Mouse (Mus musculus) MEL (cell line): Measurements from ENCODE around the gene Wdr82. TPM values are rescaled to one million over a fixed set of nuclear protein-coding genes. Genes with fewer than 3 reads are reported as not detected.

Experiments used
- DNase-seq: peaks from one replicate; pipeline ENCODE4 v3.0.0; 2011; ENCODE audit warnings: low read depth, low spot score
- H3K27ac ChIP-seq: 2 replicates; pipeline ENCODE4 v1.5.1; 2012; ENCODE audit warnings: low read depth, mild to moderate bottlenecking, control low read depth, low read length, moderate library complexity; ENCODE audit not compliant: control insufficient read depth
- H3K27me3 ChIP-seq, 2 experiments: fragments of 150-350 bp in 1 of 2; sonication (generic) in 1 of 2; 2 replicates each; pipeline ENCODE4 v1.6.1; 2012; ENCODE audit warnings: low read length in 2 of 2, mild to moderate bottlenecking in 2 of 2, improper control_type of control experiment in 1 of 2, moderate library complexity in 1 of 2; ENCODE audit not compliant: insufficient read depth in 2 of 2, control insufficient read depth in 1 of 2
- H3K36me3 ChIP-seq, 2 experiments: 2 replicates each; pipeline ENCODE4 v1.6.1; 2012 to 2014; ENCODE audit warnings: low read length in 2 of 2, improper control_type of control experiment in 1 of 2, inconsistent platforms in 1 of 2, mild to moderate bottlenecking in 1 of 2; ENCODE audit not compliant: insufficient read depth in 2 of 2, control insufficient read depth in 1 of 2
- H3K4me1 ChIP-seq, 2 experiments: fragments of 150-350 bp in 1 of 2; sonication (generic) in 1 of 2; 2 replicates each; pipeline ENCODE4 v1.6.1; 2012; ENCODE audit warnings: low read length in 2 of 2, improper control_type of control experiment in 1 of 2, mild to moderate bottlenecking in 1 of 2; ENCODE audit not compliant: insufficient read depth in 2 of 2, control insufficient read depth in 1 of 2
- H3K4me3 ChIP-seq, 2 experiments: fragments of 150-350 bp in 1 of 2; sonication (generic) in 1 of 2; 2 replicates each; pipeline ENCODE4 v1.5.1; 2012; ENCODE audit warnings: low read depth in 2 of 2, low read length in 2 of 2, mild to moderate bottlenecking in 2 of 2, moderate library complexity in 2 of 2, control low read depth in 1 of 2, improper control_type of control experiment in 1 of 2; ENCODE audit not compliant: control insufficient read depth in 1 of 2, insufficient read depth in 1 of 2
- H3K79me2 ChIP-seq: 2 replicates; pipeline ENCODE4 v1.6.1; 2012; ENCODE audit warnings: mild to moderate bottlenecking, low read length, moderate library complexity; ENCODE audit not compliant: control insufficient read depth, poor library complexity, insufficient read depth
- H3K9ac ChIP-seq: 2 replicates; pipeline ENCODE4 v1.6.1; 2012; ENCODE audit warnings: low read depth, mild to moderate bottlenecking, control low read depth, low read length, moderate library complexity; ENCODE audit not compliant: control insufficient read depth, poor library complexity, severe bottlenecking
- H3K9me3 ChIP-seq: fragments of 150-350 bp; sonication (generic); replicated peaks from 2 replicates; pipeline ENCODE4 v1.6.1; 2012; ENCODE audit warnings: mild to moderate bottlenecking, low read length, improper control_type of control experiment, moderate library complexity; ENCODE audit not compliant: insufficient read depth
- BHLHE40 ChIP-seq: IDR thresholded peaks from 2 replicates; pipeline ENCODE4 v1.6.1; 2012; ENCODE audit warnings: low read depth, mild to moderate bottlenecking, inconsistent platforms, low read length, improper control_type of control experiment, borderline replicate concordance
- ELF1 ChIP-seq: IDR thresholded peaks from 2 replicates; pipeline ENCODE4 v1.6.1; 2014; ENCODE audit warnings: low read depth, mild to moderate bottlenecking, inconsistent platforms, low read length, improper control_type of control experiment, moderate library complexity
- ETS1 ChIP-seq: IDR thresholded peaks from 2 replicates; pipeline ENCODE4 v1.6.1; 2012; ENCODE audit warnings: low read depth, mild to moderate bottlenecking, inconsistent platforms, low read length, improper control_type of control experiment, moderate library complexity
- GATA1 ChIP-seq: IDR thresholded peaks from 2 replicates; pipeline ENCODE4 v1.6.1; 2011; ENCODE audit warnings: low read depth, low read length, improper control_type of control experiment
- HCFC1 ChIP-seq: IDR thresholded peaks from 2 replicates; pipeline ENCODE4 v1.6.1; 2012; ENCODE audit warnings: low read depth, mild to moderate bottlenecking, inconsistent platforms, low read length, improper control_type of control experiment, moderate library complexity
- JUND ChIP-seq: IDR thresholded peaks from 2 replicates; pipeline ENCODE4 v1.6.1; 2011; ENCODE audit warnings: low read depth, mild to moderate bottlenecking, improper control_type of control experiment, low read length
- MAX ChIP-seq: IDR thresholded peaks from 2 replicates; pipeline ENCODE4 v1.6.1; 2011; ENCODE audit warnings: low read length, improper control_type of control experiment
- MAZ ChIP-seq: IDR thresholded peaks from 2 replicates; pipeline ENCODE4 v1.6.1; 2012; ENCODE audit warnings: low read depth, mild to moderate bottlenecking, inconsistent platforms, low read length, improper control_type of control experiment
- MEF2A ChIP-seq: IDR thresholded peaks from 2 replicates; pipeline ENCODE4 v1.6.1; 2014; ENCODE audit warnings: low read depth, mild to moderate bottlenecking, inconsistent platforms, low read length, improper control_type of control experiment; ENCODE audit not compliant: poor library complexity, insufficient replicate concordance, severe bottlenecking; ENCODE audit errors: extremely low read depth
- MXI1 ChIP-seq: IDR thresholded peaks from 2 replicates; pipeline ENCODE4 v1.6.1; 2011; ENCODE audit warnings: mild to moderate bottlenecking, low read depth, low read length, improper control_type of control experiment
- MYB ChIP-seq: IDR thresholded peaks from 2 replicates; pipeline ENCODE4 v1.6.1; 2011; ENCODE audit warnings: mild to moderate bottlenecking, low read depth, low read length, improper control_type of control experiment
- NELFE ChIP-seq: IDR thresholded peaks from 2 replicates; pipeline ENCODE4 v1.6.1; 2011; ENCODE audit warnings: low read depth, low read length, improper control_type of control experiment
- POLR2A ChIP-seq, 2 experiments: IDR thresholded peaks; 2 replicates each; pipeline ENCODE4 v1.6.1; 2011 to 2012; ENCODE audit warnings: low read length in 2 of 2, mild to moderate bottlenecking in 2 of 2, control low read depth in 1 of 2, improper control_type of control experiment in 1 of 2, low read depth in 1 of 2, moderate library complexity in 1 of 2; ENCODE audit not compliant: control insufficient read depth in 1 of 2, insufficient read depth in 1 of 2, poor library complexity in 1 of 2
- POLR2AphosphoS2 ChIP-seq: IDR thresholded peaks from 2 replicates; pipeline ENCODE4 v1.6.1; 2011; ENCODE audit warnings: low read length, improper control_type of control experiment
- POLR2AphosphoS5 ChIP-seq: IDR thresholded peaks from 2 replicates; pipeline ENCODE4 v1.6.1; 2012; ENCODE audit warnings: low read depth, borderline replicate concordance, mild to moderate bottlenecking, inconsistent platforms, low read length, moderate library complexity, mixed read lengths
- RCOR1 ChIP-seq: IDR thresholded peaks from 2 replicates; pipeline ENCODE4 v1.6.1; 2012; ENCODE audit warnings: low read depth, mild to moderate bottlenecking, inconsistent platforms, low read length, improper control_type of control experiment
- SIN3A ChIP-seq: IDR thresholded peaks from 2 replicates; pipeline ENCODE4 v1.6.1; 2012; ENCODE audit warnings: low read length, improper control_type of control experiment, inconsistent platforms
- SMC3 ChIP-seq: IDR thresholded peaks from 2 replicates; pipeline ENCODE4 v1.6.1; 2011; ENCODE audit warnings: low read depth, low read length, improper control_type of control experiment
- TBP ChIP-seq: IDR thresholded peaks from 2 replicates; pipeline ENCODE4 v1.8.0; 2011; ENCODE audit warnings: low read depth, low read length, improper control_type of control experiment
- TCF12 ChIP-seq: IDR thresholded peaks from 2 replicates; pipeline ENCODE4 v1.6.1; 2014; ENCODE audit warnings: low read depth, mild to moderate bottlenecking, inconsistent platforms, low read length, improper control_type of control experiment, moderate library complexity
- UBTF ChIP-seq: IDR thresholded peaks from 2 replicates; pipeline ENCODE4 v1.6.1; 2012; ENCODE audit warnings: low read depth, mild to moderate bottlenecking, inconsistent platforms, low read length, improper control_type of control experiment, moderate library complexity, borderline replicate concordance; ENCODE audit not compliant: insufficient read depth
- USF1 ChIP-seq: IDR thresholded peaks from 2 replicates; pipeline ENCODE4 v1.6.1; 2014; ENCODE audit warnings: low read depth, mild to moderate bottlenecking, inconsistent platforms, low read length, improper control_type of control experiment, moderate library complexity
- USF2 ChIP-seq, 2 experiments: IDR thresholded peaks; 2 replicates each; pipeline ENCODE4 v1.6.1; 2011 to 2012; ENCODE audit warnings: improper control_type of control experiment in 2 of 2, low read length in 2 of 2, borderline replicate concordance in 1 of 2, inconsistent platforms in 1 of 2, low read depth in 1 of 2, mild to moderate bottlenecking in 1 of 2; ENCODE audit not compliant: insufficient read depth in 1 of 2
- ZMIZ1 ChIP-seq: IDR thresholded peaks from 2 replicates; pipeline ENCODE4 v1.6.1; 2012; ENCODE audit warnings: low read depth, mild to moderate bottlenecking, inconsistent platforms, low read length, improper control_type of control experiment, moderate library complexity
- ZNF384 ChIP-seq: IDR thresholded peaks from 2 replicates; pipeline ENCODE4 v1.6.1; 2012; ENCODE audit warnings: low read depth, mild to moderate bottlenecking, inconsistent platforms, low read length, improper control_type of control experiment
- polyA plus RNA-seq, 2 experiments: library from polyadenylated mRNA; stranded (reverse) in 1 of 2; unstranded in 1 of 2; fragments of >175 nt in 1 of 2; fragments of >200 nt in 1 of 2; gene quantifications; 2 replicates each; pipeline versions ENCODE4 v1.2.1 to v1.2.4; 2012; ENCODE audit warnings: low replicate concordance in 2 of 2, low read depth in 1 of 2; ENCODE audit not compliant: insufficient read length in 2 of 2, insufficient read depth in 1 of 2, missing spikeins in 1 of 2
- total RNA-seq: library from RNA; depleted of rRNA; stranded (reverse); fragments of 300-350 nt; gene quantifications from 2 replicates; pipeline ENCODE4 v1.2.3, GENCODE M21; 2012; rRNA removed

The Wdr82 gene
- total RNA-seq: 72.2 and 78.0 TPM in 2 replicates
- 100 to 1,000 TPM in 1 of 2 experiments, 10 to 100 TPM in 1; 41.7 to 108 TPM for polyA plus RNA-seq

- Histone ChIP-seq H3K9ac (peak within 1 kb of the TSS; percentile 96), H3K27ac (peak within 1 kb of the TSS; percentile 85), H3K79me2 (peaks cover 42% of the 10 kb centered on the region), H3K36me3 (peaks cover 2 to 33% of the 10 kb centered on the region in 2 experiments; a peak in 3 of 4 replicates), H3K4me1 (peaks cover 24 to 25% of the 10 kb centered on the region in 2 experiments), H3K27me3 (no peaks in the 10 kb centered on the region), H3K9me3 (no peaks in the 10 kb centered on the region), H3K4me3 (peak within 1 kb of the TSS; percentile 74 to 85)
- DNase-seq: peak; percentile 95
- TF ChIP-seq MAX: peak; percentile 91
- TF ChIP-seq GATA1: no peak
- TF ChIP-seq SIN3A: peak; percentile 87
- TF ChIP-seq TBP: 0 out of 2 replicates have a peak, but pooled peaks have one; percentile 47
- TF ChIP-seq UBTF: peak; percentile 37
- no peak for TF ChIP-seq SMC3
- peak; percentile 57 for TF ChIP-seq MAZ
- TF ChIP-seq NELFE: peak; percentile 96
- TF ChIP-seq POLR2AphosphoS5: no peak
- TF ChIP-seq MEF2A: 0 out of 2 replicates have a peak, but pooled peaks have one; percentile 24
- TF ChIP-seq RCOR1: no peak
- peak; percentile 94 for TF ChIP-seq ZMIZ1
- TF ChIP-seq MXI1: peak; percentile 65
- no peak for TF ChIP-seq JUND
- TF ChIP-seq TCF12: peak; percentile 66; the same call in 1 of the 2 replicates
- TF ChIP-seq USF1: no peak
- TF ChIP-seq MYB: no peak
- peak; percentile 80 for TF ChIP-seq HCFC1
- 0 out of 2 replicates have a peak, but pooled peaks have one; percentile 13 for TF ChIP-seq ELF1
- TF ChIP-seq USF2 (IDR thresholded peaks at IDR 0.05; ENCODE audit: borderline replicate concordance in 1 of 2, insufficient read depth in 1 of 2, low read depth in 1 of 2, low read length in 2 of 2): no peak
- TF ChIP-seq POLR2A (IDR thresholded peaks at IDR 0.05; ENCODE audit: control insufficient read depth in 1 of 2, insufficient read depth in 1 of 2, low read depth in 1 of 2, low read length in 2 of 2, poor library complexity in 1 of 2): peak; percentile 94 to 95
- peak; percentile 45; the same call in 1 of the 2 replicates for TF ChIP-seq ETS1
- no peak for TF ChIP-seq ZNF384
- peak; percentile 92 for TF ChIP-seq POLR2AphosphoS2
- no peak for TF ChIP-seq BHLHE40
Observed at GRCm38 (mm10) chr9:106170556-106171345, at the start of gene Wdr82. TSS of gene Wdr82 (plus strand) at chr9:106170928.
